Mouse (Mus musculus): ENCODE measurements around the gene Hlcs. TPM values are rescaled to one million over a fixed set of nuclear protein-coding genes. Genes with fewer than 3 reads are reported as not detected.

Gene Hlcs
- polyA plus RNA-seq, 1 experiment from 2014 or later: 5.6 TPM

DNA sequence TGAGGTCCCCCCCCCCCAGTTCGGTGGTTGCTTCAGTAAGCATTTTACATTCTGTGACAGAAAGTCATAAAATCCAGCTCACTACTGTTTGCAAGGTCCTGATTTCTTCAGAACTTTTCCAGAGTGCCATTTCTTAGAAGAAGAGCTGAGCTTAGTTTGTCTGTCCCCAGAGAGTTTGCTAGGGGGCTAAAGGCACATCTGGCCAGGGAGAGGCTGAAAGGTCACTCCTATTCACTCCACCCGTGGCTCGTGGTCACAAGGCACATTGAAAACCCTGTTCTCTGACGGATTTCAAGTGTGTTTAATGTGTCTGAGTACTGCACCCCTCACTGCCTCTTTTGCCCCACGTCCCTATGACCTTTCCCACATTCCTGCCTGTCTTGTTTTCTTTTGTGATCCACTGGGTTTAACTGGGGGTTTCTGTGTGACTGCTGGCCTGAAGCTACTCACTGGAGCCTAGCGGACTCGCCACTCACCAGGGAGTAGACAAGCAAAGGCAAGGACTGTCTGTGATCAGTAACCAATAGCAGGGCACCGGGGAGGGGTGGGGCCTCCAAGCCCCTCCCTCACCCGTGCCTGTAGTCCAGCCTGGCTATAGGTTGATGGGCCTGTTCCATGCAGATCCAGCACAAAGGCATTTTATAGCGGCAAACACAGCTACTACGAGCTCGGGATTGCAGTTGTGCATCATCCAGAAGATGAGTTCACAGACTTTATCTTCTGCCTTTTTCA, 215.5 kb downstream of the Hlcs start:
- DNase-seq (ENCODE audit: low spot score): no peak

DNA sequence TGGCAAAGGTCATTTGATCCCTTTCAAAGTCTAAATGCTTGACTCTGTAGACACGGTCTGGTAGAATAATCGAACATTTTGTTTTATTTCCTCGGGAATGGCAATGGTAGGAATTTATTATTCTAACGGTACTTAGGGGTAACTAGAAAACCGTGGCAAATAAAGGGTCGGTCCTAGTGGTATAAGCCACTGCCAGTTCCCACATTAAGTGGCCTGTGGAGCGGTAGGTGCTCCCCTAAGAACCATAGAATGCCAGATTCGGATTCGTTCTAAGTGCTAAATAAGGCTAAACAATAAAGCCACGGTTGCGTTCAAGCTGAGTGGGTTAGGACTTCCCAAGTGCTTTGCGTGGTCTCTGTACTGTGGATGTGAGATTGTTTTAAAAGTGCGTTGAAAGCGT, 216.9 kb downstream of the Hlcs start:
- no peak for DNase-seq (ENCODE audit: low spot score)

DNA sequence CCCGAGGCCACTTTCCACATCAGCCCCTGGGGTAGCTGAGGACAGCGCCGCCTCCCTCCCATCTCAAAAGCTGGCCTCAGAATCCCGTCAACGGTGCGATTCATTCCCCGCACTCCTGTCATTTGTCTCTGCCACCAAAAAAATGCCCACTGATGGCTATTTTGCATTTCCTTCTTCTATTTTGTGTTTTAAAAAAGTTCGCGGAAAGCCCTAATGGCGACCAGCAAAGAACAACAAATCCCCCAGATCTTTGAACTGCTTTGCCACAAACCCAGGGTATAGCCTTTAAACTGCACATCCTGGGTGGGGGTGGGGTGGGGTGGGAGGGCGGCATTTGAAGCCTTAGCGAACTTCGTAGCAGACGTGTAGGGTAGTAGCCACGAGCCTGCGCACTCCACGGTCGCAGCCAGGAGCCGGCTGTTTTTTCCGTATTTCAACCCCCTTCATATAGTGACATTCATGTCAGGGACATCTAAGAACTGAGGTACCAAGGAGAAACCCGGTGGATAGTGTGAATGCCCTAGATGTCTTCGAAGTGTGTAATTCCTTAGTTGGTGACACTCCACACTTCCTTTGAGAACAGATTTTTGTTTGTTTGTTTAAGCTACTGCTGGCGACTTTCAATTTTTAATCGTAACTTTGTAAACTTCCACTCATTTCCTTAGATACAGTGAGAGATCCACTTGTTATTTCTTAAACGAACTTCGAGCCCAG, 218.1 kb downstream of the Hlcs start:
- peak; percentile 48 for DNase-seq (ENCODE audit: low spot score)

DNA sequence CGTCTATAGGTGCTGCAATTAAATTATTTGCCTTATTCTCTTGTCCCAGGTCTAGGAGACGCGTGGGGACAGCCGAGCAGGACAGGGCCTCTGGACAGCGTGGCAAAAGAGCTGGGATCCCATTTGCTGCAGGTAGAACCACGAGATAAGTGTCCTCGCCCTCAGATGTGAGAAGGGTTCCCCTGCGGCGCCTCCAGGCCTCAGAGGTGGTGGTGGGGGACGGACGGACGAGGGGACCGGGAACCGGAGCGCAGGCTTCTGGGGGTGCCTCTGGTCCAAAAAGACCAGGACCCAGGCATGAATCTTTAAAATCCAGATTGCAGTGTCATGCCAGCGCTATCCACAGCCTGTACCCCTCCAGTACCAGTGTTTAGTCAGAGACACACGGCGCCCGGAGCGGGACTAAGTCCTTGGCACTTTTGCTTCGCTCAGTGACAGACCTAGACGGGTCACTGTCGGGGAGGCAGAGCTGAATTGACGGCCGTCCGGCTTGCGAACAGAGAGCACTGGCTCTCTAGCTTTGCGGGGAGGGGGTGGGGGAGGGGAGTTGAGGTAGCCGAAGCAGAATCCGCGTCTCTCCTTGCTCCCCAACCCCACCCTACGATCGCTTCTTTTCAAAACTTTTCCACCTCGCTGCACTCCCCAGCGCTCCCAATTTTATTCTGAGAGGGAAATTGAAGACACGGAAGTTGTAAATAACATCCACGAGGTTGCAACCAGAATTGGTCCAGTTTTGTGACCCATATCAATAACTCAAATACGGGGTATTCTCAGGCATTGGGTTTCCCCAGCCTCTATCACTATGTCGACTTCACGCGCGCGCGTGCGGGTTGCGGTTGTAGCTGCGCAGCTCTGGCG, 218.9 kb downstream of the Hlcs start:
- DNase-seq (ENCODE audit: low spot score): no peak

DNA sequence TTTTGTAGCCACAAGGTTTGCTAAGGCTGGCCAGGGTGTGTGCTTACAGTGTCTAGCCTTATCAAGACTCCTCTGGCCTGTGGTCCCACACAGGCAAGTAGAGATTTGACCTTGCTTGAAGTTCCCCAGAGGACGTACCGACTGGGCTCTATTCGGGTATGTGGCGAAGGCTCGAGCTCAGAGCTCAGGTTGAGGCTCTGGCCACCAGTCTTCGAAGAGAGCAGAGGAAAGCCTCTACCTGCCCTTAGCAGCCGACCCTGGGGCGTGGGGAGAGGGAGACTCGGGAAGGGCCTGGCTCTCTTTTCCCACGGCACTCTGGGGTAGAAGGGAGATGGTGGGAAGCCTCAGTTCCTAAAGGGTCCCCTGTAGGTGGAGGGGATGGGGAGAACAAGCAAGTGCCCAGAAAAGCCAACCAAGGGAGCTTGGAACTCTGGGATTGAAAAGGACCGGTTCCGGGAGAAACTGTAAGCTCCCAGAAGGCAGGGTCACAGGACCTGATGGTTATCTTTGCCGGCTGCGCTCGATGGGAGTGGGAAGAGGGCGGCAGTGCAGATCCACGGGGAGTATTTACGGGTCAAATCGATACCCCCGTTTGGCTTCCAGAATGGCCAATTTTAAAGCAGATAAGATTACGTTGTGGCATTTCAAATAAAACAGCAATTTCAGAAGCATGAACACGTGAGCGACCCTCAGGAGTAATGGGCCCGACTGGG, 220.1 kb downstream of the Hlcs start:
- DNase-seq (ENCODE audit: low spot score): no peak

- no peak for DNase-seq (ENCODE audit: low spot score)
Measured at GRCm38 (mm10) chr16:94092511-94093150, 220.7 kb downstream of the Hlcs start.

DNA sequence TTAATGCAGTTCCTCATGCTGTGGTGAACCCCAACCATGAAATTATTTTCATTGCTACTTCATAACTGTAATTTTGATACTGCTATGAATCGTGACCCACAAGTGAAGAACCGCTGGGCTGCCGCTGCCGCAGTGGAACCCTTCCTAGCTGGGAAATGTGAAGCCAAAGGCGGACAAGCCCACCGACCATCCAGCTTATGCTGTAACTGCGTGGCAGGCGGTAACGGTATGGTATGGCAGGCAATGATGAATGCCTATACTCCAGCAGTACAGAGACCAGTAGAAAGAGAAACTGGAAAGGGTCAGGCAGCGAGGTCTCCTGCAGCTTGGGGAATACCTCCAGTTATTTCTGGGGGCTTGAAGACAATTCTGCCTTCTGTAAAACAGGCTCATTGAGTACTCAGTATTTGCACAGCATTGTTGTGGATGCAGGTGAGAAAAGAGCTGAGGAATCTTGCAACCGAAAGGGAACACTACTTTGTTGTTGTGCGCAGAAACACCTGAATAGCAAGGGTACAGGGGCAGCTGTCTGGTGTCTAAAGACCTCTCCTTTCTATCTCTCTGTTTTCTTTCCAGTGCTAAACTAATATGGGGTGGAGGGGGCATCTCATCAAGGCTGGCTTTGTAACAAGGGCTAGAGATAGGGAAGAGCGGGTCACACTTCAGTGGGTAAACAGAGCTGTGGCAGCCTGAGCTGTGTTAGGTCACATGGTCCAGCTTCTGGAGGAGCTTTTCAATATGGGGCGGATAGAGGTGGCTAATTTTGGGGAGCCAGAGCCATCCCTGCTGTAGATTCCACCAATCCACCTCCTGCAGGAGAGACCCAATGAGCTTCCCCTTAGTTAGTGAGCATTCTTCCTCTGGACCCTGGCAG, 224.3 kb downstream of the Hlcs start:
- DNase-seq (ENCODE audit: low spot score): no peak

- DNase-seq (ENCODE audit: low spot score): no peak
Measured at GRCm38 (mm10) chr16:94088226-94088748, 225.1 kb downstream of the Hlcs start.

- DNase-seq (ENCODE audit: low spot score): no peak
Measured at GRCm38 (mm10) chr16:94087570-94088225, 225.7 kb downstream of the Hlcs start.

DNA sequence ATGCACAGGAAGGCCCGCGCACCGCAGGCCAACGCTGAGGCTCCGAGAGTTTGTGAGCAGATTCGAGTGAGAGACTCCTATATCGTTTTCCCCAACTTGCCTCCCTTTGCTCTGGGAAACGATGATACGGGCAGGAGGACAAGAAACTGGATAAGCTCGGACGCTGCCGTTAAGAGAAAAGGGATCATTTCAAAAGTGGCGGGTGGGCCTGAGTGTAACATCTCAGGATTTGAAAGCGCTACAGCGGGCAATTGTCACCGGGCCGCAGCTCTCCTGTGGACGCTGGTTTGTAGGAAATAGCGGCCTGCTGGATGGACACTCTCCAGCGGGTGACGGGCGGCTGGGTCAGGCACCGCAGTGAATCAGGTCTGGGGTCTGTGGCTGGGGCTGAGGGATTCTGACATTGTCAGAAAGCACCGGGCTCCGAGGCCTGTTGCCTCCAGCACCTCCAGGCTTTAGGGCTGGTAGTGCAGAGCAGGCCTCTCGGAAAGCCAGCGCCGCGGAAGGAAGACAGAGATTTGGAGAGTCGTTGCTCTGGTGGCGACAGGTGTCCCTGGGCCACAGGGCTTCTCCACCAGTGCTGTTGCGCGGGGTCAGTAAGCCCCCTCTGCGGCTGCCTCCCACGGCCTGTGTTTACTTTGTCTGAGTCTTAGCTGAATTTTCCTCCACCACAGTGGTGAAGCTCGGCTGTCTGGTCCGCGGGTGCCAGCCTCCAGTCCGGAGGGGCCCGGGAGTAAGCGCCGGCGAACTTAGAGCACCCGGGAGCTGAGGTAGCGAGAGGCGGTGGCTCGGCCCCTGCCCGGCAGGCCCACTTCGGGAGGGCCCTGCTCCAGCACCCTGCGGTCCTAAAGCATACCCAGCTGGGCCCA, 226.4 kb downstream of the Hlcs start:
- DNase-seq (ENCODE audit: low spot score): no peak

DNA sequence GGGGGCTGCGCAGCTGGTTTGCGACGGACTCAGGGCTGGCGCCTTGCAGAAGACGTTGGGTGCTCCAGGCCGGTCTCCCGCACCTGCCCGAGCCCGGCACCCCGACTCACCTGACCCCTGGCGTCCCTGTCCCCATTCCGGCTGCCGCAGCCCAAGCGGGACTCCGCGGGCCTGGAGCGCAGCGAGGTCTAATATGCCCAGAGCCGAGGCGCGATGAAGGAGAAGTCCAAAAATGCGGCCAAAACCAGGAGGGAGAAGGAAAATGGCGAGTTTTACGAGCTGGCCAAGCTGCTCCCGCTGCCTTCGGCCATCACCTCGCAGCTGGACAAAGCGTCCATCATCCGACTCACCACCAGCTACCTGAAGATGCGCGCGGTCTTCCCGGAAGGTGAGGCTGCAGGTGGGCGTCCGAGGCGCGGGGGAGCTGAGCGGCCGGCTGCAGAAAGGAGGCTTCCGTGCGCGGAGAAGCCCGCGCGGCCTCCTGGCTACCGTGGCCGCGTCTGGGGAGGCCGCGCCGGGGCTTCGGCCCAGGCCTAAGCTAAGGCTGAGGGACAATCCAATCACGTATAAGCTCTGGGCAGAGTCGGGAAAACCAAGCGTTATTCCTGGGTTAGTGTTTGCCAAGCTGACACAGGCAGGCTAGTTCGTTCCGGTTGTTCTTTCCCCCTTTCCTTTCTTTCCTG, 227.6 kb downstream of the Hlcs start:
- DNase-seq (ENCODE audit: low spot score): no peak

GRCm38 (mm10) chr16:94084711-94085602, 228.4 kb downstream of the Hlcs start, which contains the start of gene Sim2:
Gene Sim2, plus strand, starts transcription at chr16:94084931.
- DNase-seq (ENCODE audit: low spot score): no peak

GRCm38 (mm10) chr16:94083848-94084525, 229.4 kb downstream of the Hlcs start:
- DNase-seq (ENCODE audit: low spot score): no peak

DNA sequence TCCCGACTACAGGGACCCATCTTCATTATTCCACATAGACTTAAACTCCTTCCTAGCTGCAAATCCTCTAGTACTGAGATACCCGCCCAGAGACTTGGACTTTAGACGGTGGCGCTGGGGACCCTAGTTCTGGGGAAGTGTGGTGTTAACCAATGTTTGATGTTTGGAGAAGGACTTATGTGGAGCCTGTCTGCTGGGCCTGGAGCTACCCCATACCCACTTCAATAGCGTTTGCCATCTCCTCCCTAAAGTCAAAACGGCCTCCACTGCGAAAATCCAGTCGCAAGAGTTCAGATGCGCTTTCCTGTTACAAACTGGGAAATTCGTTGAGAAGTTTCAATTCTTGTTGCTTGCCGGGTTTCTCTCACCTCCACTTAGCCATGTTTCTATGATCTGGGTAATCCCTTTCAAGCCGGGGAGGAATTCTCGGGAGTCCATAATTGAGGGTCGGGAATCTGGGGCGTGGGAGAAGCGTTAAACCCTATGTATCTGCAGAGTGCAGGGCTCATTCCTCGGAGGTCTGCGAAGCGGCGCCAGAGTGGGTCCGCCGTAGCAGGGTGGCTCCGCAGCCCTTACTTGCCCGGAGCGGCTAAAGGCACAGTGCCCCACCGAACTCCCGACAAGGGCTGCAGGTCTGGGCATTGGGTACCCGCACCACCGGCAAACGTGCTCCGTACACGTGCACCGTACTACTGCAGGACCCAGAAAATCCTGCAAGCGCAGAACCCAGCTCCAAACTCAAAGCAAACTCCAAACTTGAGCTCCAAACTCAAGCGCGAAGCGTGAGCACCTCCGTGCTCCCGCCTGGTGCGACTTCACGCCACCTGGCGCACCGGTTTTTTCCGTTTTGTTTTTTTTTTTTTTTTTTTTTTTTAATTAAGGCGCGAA, 230.2 kb downstream of the Hlcs start:
- DNase-seq (ENCODE audit: low spot score): no peak
